Mouse (Mus musculus): ENCODE results near the gene Rsph6a. TPM values are rescaled to one million over a fixed set of nuclear protein-coding genes. Genes with fewer than 3 reads are reported as not detected.
"Not testable (repeated sequence)": the region's sequence is repeated elsewhere in the genome, so short reads cannot be mapped to it uniquely, and the experiment has no call there.

Gene Rsph6a
- polyA plus RNA-seq, 1 experiment from 2014 or later, result not detected

DNA sequence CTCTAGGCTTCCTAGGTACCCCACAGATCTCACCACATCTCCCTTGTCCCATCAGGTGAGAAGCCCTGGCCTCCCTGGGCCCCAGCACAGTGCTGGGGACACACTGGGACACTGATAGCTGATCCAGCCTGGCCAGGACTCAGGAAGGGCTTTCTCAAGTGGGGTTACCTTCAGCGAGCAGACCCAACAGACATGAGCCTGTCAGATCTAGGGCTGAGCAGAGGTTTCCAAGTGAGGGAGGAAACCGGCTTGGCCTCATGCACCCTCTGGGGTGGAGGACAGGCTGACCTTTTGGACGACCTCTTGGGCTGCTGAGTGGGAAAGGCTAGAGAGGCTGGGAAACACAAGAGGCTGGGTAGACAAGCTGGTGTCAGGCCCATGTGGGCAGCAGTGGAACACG lies 3.3 kb upstream of the Rsph6a start:
- H3K27ac ChIP-seq, result no peak overlapping the region
- DNase-seq (ENCODE audit: extremely low spot score, low spot score), result no peak
- no peaks in the 10 kb centered on the region for H3K9me3 ChIP-seq
- peaks cover 14% of the 10 kb centered on the region for H3K4me1 ChIP-seq
- H3K4me3 ChIP-seq, result no peak overlapping the region
- no peaks in the 10 kb centered on the region for H3K27me3 ChIP-seq (ENCODE audit: poor library complexity, severe bottlenecking)
- H3K36me3 ChIP-seq (replicated peaks), result peaks cover 92% of the 10 kb centered on the region
- 66% methylated on average over 4 of the region's 4 CpGs for WGBS

DNA sequence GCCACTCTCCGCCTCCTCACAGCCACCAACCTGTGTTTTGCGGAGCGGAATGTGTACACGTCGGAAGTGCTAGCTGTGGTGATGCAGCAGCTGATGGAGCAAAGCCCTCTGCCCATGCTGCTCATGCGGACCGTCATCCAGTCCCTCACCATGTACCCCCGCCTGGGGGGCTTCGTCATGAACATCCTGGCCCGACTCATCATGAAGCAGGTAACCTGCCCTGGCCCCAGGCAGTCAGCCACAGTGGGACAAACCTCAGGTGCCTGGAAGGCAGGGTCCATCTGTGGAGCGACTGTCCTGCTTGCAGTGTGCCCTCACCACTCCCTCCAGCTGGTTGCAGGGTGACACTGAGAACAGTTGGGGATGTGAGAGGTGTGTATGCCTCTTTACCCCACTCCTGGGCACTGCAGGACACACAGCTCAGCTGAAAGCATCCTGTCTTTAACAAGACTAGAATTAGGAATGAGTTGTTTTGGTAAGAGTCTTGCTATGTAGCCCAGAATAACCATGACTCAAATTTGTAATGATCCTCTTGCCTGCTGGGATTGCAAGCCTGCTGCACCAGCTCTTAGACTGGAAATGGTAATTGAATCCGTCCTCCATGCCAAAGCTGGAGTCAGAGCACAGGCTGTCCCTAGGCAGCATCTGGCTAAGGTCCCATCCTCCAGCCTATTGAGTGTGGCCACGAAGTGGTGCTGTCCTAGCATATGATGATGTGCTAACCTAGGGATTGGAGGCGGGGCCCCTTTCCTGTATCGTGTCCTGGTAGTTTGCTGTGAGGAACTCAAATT lies 1.9 kb upstream of the Rsph6a start:
- H3K27me3 ChIP-seq (ENCODE audit: poor library complexity, severe bottlenecking), result no peaks in the 10 kb centered on the region
- H3K4me3 ChIP-seq, result no peak overlapping the region
- DNase-seq (ENCODE audit: extremely low spot score, low spot score), result no peak
- H3K27ac ChIP-seq, result no peak overlapping the region
- H3K4me1 ChIP-seq, result peaks cover 14% of the 10 kb centered on the region
- H3K9me3 ChIP-seq, result no peaks in the 10 kb centered on the region; the same call in 1 of the 2 replicates
- H3K36me3 ChIP-seq (replicated peaks), result peaks cover 85% of the 10 kb centered on the region
- WGBS, result 88% methylated on average over 15 of the region's 15 CpGs

DNA sequence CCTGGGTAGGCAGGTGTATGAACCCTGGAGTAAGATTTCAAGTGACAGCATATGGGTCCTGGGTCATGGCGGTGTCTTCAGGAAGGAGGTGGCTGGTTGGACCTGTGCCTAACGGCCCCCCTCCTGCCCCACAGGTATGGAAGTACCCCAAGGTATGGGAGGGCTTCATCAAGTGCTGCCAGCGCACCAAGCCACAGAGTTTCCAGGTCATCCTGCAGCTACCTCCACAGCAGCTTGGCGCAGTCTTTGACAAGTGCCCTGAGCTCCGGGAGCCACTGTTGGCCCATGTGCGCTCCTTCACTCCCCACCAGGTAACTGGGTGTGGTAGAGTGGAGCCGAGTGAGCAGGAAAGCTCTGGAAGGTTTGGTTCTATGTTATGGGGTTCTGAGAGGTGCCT lies 1.4 kb upstream of the Rsph6a start:
- no peaks in the 10 kb centered on the region for H3K27me3 ChIP-seq (ENCODE audit: poor library complexity, severe bottlenecking)
- peaks cover 79% of the 10 kb centered on the region for H3K36me3 ChIP-seq (replicated peaks)
- H3K4me1 ChIP-seq, result peaks cover 14% of the 10 kb centered on the region
- 90% methylated on average over 7 of the region's 7 CpGs for WGBS
- no peaks in the 10 kb centered on the region; the same call in 1 of the 2 replicates for H3K9me3 ChIP-seq
- no peak overlapping the region for H3K27ac ChIP-seq
- no peak overlapping the region for H3K4me3 ChIP-seq
- no peak for DNase-seq (ENCODE audit: extremely low spot score, low spot score)

DNA sequence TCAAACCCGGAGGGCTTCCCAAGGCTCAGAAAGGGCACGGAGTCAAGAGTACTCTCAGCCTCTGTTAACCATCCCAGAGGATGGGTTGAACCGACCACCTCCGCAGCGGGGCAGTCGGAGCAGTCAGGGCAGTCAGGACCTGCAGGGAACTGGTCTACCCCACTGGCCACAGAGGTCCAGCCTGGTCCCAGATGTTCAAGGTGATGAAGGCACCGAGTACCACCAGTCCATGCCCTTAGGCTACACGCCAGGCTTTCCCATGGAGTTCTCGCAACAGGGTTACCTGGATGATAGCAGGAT lies 237 bp downstream of the Rsph6a start:
- Histone ChIP-seq H3K27me3 (ENCODE audit: poor library complexity, severe bottlenecking) (no peaks in the 10 kb centered on the region), H3K4me3 (peak overlapping the region; percentile 42), H3K4me1 (peaks cover 14% of the 10 kb centered on the region), H3K9me3 (no peaks in the 10 kb centered on the region; the same call in 1 of the 2 replicates), H3K36me3 (replicated peaks) (peaks cover 63% of the 10 kb centered on the region), H3K27ac (peak overlapping the region; percentile 67; the same call in 1 of the 2 replicates)
- no peak for DNase-seq (ENCODE audit: extremely low spot score, low spot score)
- 68% methylated on average over 9 of the region's 9 CpGs for WGBS

DNA sequence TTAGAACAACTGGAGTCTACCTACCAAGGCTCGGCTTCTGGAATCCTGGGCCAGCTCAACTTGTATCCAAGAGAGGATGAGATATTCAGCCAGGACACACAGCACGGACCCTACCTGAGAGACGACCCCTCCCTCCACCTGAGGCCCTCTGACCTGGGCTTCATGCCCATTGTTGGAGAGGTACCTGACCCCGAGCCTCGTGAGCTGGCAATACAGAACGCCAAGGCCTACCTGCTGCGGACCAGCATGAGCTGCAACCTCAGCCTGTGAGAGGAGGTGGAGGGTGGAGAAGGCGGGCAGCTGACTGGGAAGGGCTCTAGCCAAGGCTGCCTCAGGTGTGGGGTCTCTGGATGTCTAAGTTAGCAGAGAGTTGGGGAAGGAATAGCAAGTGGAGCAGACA lies 618 bp downstream of the Rsph6a start:
- no peak for DNase-seq (ENCODE audit: extremely low spot score, low spot score)
- no peak overlapping the region for H3K27ac ChIP-seq
- H3K27me3 ChIP-seq (ENCODE audit: poor library complexity, severe bottlenecking), result no peaks in the 10 kb centered on the region
- peaks cover 14% of the 10 kb centered on the region for H3K4me1 ChIP-seq
- no peaks in the 10 kb centered on the region; the same call in 1 of the 2 replicates for H3K9me3 ChIP-seq
- 88% methylated on average over 8 of the region's 8 CpGs for WGBS
- no peak overlapping the region; the same call in 1 of the 2 replicates for H3K4me3 ChIP-seq
- H3K36me3 ChIP-seq (replicated peaks), result peaks cover 59% of the 10 kb centered on the region

DNA sequence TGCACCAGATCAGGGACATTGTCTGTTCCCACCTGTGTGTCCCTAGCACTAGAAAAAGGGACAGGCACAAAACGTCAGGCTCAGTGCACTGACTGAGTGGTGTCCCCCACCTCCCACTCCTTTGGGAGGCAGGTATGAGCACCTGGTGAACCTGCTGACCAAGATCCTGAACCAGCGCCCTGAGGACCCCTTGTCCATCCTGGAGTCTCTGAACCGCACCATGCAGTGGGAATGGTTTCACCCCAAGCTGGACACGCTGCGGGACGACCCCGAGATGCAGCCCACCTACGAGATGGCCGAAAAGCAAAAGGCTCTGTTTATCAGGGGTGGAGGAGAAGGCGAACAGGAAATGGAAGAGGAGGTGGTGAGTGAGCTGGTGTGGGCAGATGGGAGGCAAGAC lies 2.9 kb downstream of the Rsph6a start:
- DNase-seq (ENCODE audit: extremely low spot score, low spot score), result no peak
- H3K36me3 ChIP-seq (replicated peaks), result peaks cover 36% of the 10 kb centered on the region
- no peak overlapping the region for H3K4me3 ChIP-seq
- peaks cover 14% of the 10 kb centered on the region for H3K4me1 ChIP-seq
- no peaks in the 10 kb centered on the region for H3K27me3 ChIP-seq (ENCODE audit: poor library complexity, severe bottlenecking)
- 91% methylated on average over 10 of the region's 10 CpGs for WGBS
- H3K27ac ChIP-seq, result no peak overlapping the region
- H3K9me3 ChIP-seq, result no peaks in the 10 kb centered on the region; the same call in 1 of the 2 replicates

DNA sequence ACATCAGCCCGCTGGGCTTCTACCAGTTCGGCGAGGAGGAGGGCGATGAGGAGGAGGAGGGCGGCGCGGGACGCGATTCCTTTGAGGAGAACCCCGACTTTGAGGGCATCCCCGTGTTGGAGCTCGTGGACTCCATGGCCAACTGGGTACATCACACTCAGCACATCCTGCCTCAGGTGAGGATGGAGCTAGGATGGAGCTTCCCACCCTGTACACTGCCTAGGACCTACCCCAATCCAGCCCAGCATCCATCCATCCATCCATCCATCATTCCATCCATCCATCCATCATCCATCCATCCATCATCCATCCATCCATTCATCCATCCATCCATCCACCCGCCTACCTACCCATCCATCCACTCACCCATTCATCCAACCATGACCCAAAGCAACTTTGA lies 11.4 kb downstream of the Rsph6a start:
- Histone ChIP-seq H3K27ac (no peak overlapping the region), H3K9me3 (peaks cover 3% of the 10 kb centered on the region; the same call in 1 of the 2 replicates), H3K4me3 (peak overlapping the region; percentile 21; the same call in 1 of the 2 replicates), H3K4me1 (no peaks in the 10 kb centered on the region), H3K36me3 (replicated peaks) (no peaks in the 10 kb centered on the region), H3K27me3 (ENCODE audit: poor library complexity, severe bottlenecking) (peaks cover 42% of the 10 kb centered on the region)
- no peak for DNase-seq (ENCODE audit: extremely low spot score, low spot score)
- WGBS, result 50% methylated on average over 13 of the region's 13 CpGs

DNA sequence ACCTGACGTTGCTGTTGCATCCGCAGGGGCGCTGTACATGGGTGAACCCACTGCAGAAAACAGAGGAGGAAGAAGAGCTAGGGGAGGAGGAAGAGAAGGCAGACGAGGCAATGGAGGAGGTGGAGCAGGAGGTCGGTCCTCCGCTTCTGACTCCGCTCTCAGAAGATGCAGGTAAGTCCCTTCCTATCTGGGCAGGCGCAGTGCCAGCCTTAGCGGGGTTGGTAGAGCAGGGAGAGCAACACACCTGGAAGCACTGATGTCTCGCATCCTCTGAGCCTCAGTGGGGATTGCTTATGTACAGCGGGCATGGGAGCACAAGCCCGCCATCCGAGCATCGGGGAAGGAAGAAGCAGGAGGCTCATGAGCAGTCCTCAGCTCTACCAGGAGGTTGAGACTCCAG lies 12.6 kb downstream of the Rsph6a start:
- H3K4me3 ChIP-seq, result no peak overlapping the region
- H3K4me1 ChIP-seq, result no peaks in the 10 kb centered on the region
- no peaks in the 10 kb centered on the region for H3K36me3 ChIP-seq (replicated peaks)
- DNase-seq (ENCODE audit: extremely low spot score, low spot score), result no peak
- H3K9me3 ChIP-seq, result peaks cover 3% of the 10 kb centered on the region; the same call in 1 of the 2 replicates
- 45% methylated on average over 14 of the region's 14 CpGs for WGBS
- H3K27ac ChIP-seq, result no peak overlapping the region
- H3K27me3 ChIP-seq (ENCODE audit: poor library complexity, severe bottlenecking), result peaks cover 42% of the 10 kb centered on the region

DNA sequence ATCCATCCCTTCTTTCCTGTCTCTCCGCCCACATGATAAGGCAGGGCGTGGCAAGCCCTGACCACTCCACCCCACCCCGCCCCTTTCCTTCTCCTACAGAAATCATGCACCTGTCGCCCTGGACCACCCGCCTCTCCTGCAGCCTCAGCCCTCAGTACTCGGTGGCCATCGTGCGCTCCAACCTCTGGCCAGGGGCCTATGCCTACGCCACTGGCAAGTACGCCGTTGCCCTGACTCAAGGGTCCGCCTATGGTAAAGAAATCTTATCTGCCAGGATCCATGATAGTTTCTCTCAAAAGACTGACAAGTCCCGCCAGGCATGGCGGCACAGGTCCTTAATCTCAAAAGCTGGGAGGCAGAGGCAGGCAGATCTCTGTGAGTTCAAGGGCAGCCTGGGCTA lies 13.4 kb downstream of the Rsph6a start:
- no peak for DNase-seq (ENCODE audit: extremely low spot score, low spot score)
- Histone ChIP-seq H3K27me3 (ENCODE audit: poor library complexity, severe bottlenecking) (peaks cover 42% of the 10 kb centered on the region), H3K36me3 (replicated peaks) (no peaks in the 10 kb centered on the region), H3K4me1 (no peaks in the 10 kb centered on the region), H3K9me3 (peaks cover 3% of the 10 kb centered on the region; the same call in 1 of the 2 replicates), H3K27ac (no peak overlapping the region), H3K4me3 (no peak overlapping the region)
- 73% methylated on average over 14 of the region's 14 CpGs for WGBS

DNA sequence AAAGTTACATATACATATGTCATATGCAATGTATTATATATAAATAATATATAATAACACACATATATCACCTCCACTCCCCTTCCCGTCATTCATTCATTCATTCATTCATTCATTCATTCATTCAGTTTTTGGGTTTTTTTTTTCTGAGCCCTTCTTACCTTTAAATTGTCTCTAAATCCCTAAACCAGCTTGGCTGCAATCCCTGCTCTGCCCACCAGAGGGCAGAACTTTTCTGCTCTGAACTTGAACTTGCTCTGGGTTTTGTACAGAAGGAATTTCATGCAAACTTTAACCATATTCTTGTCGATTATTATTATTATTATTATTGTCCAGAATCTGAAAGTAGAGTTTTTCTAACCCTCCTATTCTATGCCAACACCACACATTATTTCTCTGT lies 14.2 kb downstream of the Rsph6a start:
- no peak overlapping the region for H3K4me3 ChIP-seq
- 12% methylated on average over 2 of the region's 2 CpGs for WGBS
- no peak overlapping the region for H3K27ac ChIP-seq
- H3K36me3 ChIP-seq (replicated peaks), result no peaks in the 10 kb centered on the region
- H3K27me3 ChIP-seq (ENCODE audit: poor library complexity, severe bottlenecking), result peaks cover 42% of the 10 kb centered on the region
- no peaks in the 10 kb centered on the region for H3K4me1 ChIP-seq
- H3K9me3 ChIP-seq, result peaks cover 3% of the 10 kb centered on the region; the same call in 1 of the 2 replicates
- peak; percentile 69 for DNase-seq (ENCODE audit: extremely low spot score, low spot score)

DNA sequence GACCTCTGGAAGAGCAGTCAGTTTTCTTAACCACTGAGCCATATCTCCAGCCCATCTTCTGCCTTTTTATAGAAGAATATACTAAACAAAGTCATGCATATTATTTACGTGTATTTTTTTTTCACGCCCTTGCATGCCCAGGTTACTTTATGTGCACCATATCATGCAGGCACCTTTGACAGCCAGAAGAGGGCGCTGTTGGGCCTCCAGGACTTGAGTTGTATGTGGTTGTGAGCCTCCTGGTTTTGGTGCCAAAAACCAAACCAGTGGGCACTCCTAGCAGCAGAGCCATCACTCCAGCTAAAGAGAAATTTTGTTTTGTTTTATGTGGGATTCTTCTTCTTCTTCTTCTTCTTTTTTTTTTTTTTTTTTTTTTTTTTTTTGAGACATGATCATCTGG lies 15.0 kb downstream of the Rsph6a start:
- peaks cover 36% of the 10 kb centered on the region for H3K27me3 ChIP-seq (ENCODE audit: poor library complexity, severe bottlenecking)
- 44% methylated on average over 3 of the region's 3 CpGs for WGBS
- no peak overlapping the region for H3K4me3 ChIP-seq
- H3K9me3 ChIP-seq, result peaks cover 3% of the 10 kb centered on the region; the same call in 1 of the 2 replicates
- no peak for DNase-seq (ENCODE audit: extremely low spot score, low spot score)
- H3K36me3 ChIP-seq (replicated peaks), result no peaks in the 10 kb centered on the region
- H3K4me1 ChIP-seq, result no peaks in the 10 kb centered on the region
- H3K27ac ChIP-seq, result no peak overlapping the region

DNA sequence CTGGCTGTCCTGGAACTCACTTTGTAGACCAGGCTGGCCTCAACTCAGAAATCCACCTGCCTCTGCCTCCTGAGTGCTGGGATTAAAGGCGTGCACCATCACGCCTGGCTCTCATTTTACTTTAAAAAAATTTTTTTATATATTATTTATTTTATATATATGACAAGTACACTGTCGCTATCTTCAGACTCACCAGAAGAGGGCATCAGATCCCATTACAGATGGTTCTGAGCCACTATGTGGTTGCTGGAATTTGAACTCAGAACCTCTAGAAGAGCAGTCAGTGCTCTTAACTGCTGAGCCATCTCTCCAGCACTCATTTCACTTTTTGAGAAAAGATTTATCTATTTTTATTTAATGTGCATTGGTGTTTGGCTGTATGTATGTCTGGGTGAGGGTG lies 16.5 kb downstream of the Rsph6a start:
- DNase-seq (ENCODE audit: extremely low spot score, low spot score); H3K9me3 ChIP-seq; H3K27ac ChIP-seq; H3K36me3 ChIP-seq (replicated peaks); H3K4me3 ChIP-seq; H3K4me1 ChIP-seq: not testable (repeated sequence)
- peaks cover 21% of the 10 kb centered on the region for H3K27me3 ChIP-seq (ENCODE audit: poor library complexity, severe bottlenecking)
- WGBS, result 62% methylated on average over 3 of the region's 3 CpGs

DNA sequence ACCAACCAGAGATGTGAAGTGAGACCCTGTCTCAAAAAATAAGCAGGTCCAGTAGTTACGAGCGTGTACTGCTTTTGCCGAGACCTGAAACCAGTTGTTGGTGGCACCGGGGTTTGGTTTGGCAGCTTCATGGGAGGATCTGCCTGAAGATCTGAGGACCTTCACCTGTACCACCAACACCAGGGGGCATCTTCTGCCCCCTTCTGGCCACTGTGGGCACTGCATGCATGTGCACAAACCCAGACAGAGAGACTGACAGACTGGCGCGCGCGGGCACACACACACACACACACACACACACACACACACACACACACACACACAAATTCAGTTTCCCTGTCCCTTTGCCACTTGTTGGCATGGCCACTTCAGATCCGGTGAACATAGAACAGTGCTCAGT lies 19.0 kb downstream of the Rsph6a start:
- DNase-seq (ENCODE audit: extremely low spot score, low spot score), result no peak
- Histone ChIP-seq H3K36me3 (replicated peaks) (peaks cover 11% of the 10 kb centered on the region), H3K4me1 (peaks cover 22% of the 10 kb centered on the region), H3K27ac (no peak overlapping the region), H3K4me3 (no peak overlapping the region), H3K27me3 (ENCODE audit: poor library complexity, severe bottlenecking) (no peaks in the 10 kb centered on the region), H3K9me3 (no peaks in the 10 kb centered on the region)
- 80% methylated on average over 9 of the region's 9 CpGs for WGBS

Data from forebrain, embryonic 10.5 days (tissue).